Mouse (Mus musculus) thymus, adult 2 months (tissue): Measurements from ENCODE around the gene Ccdc78.

Experiments
- CTCF ChIP-seq: fragments of 200-500 bp; IDR thresholded peaks from 2 replicates; pipeline ENCODE4 v1.5.1; 2012; ENCODE audit warnings: mild to moderate bottlenecking, control low read depth, low read length, moderate library complexity, borderline replicate concordance; ENCODE audit not compliant: control insufficient read depth, poor library complexity, insufficient read depth; ENCODE audit errors: extremely low read depth
- POLR2A ChIP-seq: fragments of 200-500 bp; IDR thresholded peaks from 2 replicates; pipeline ENCODE4 v1.6.1; 2012; ENCODE audit warnings: mild to moderate bottlenecking, low read length, control low read depth, moderate library complexity; ENCODE audit not compliant: control insufficient read depth, poor library complexity, insufficient read depth; ENCODE audit errors: extremely low read depth

DNA sequence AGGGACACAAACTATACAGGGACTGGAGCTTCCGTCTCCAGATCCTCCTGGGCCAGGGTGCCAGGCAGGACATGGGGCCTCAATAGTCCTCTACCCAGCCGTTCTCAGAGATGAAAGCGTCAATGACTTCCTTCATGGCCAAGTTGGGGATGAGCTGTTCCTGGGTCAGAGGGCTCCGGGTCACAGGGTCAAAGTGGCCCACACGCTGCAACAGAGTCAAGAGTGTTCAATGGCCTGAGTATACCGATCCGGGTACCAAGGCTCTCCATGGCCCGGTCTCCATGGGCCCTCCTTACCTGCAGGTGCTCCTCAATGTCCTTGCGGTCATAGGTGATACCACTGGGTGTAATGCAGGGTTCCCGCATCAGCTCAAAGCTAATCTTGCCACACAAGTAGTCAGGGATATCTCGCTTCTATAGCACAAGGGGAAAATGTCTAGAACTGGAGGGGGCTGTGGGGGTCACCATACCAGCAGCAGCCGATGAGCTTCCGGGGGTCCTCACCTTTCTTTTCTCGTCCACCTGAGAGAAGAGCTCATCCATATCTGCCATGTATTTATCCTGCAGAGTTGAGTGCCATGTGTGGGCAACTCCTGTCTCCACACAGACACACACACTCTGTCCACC, 44.5 kb downstream of the Ccdc78 start:
- TF ChIP-seq POLR2A, result no peak
- no peak for TF ChIP-seq CTCF
